Mouse (Mus musculus) heart, embryonic 10.5 days (tissue): ENCODE measurements around the gene Ripor2. TPM values are rescaled to one million over a fixed set of nuclear protein-coding genes. Genes with fewer than 3 reads are reported as not detected.

ENCODE experiments used
- DNase-seq: peaks from one replicate; pipeline ENCODE4 v3.0.0-alpha.2; 2017; ENCODE audit warnings: low spot score
- H3K27ac ChIP-seq: fragments of 300-500 bp; sonication (generic); 2 replicates; pipeline ENCODE4 v1.5.1; 2016; ENCODE audit warnings: mild to moderate bottlenecking
- H3K27me3 ChIP-seq: fragments of 300-500 bp; sonication (generic); 2 replicates; pipeline ENCODE4 v1.6.1; 2016; ENCODE audit warnings: mild to moderate bottlenecking; ENCODE audit not compliant: poor library complexity, insufficient read depth, severe bottlenecking
- H3K36me3 ChIP-seq: fragments of 300-500 bp; sonication (generic); 2 replicates; pipeline ENCODE4 v1.6.1; 2016; ENCODE audit warnings: mild to moderate bottlenecking, moderate library complexity
- H3K4me1 ChIP-seq: fragments of 300-500 bp; sonication (generic); 2 replicates; pipeline ENCODE4 v1.6.1; 2016; ENCODE audit warnings: mild to moderate bottlenecking
- H3K4me3 ChIP-seq: fragments of 300-500 bp; sonication (generic); 2 replicates; pipeline ENCODE4 v1.5.1; 2016; ENCODE audit warnings: mild to moderate bottlenecking, moderate library complexity
- H3K9me3 ChIP-seq: fragments of 300-500 bp; sonication (generic); 2 replicates; pipeline ENCODE4 v1.6.1; 2016; ENCODE audit warnings: mild to moderate bottlenecking, moderate library complexity
- WGBS: fragments of 180-500 bp; shearing (Covaris S2); methylation state at CpG from one replicate; pipeline ENCODE4 v1.1.7; 2016; 5-methylcytosine and 5-hydroxymethylcytosine counted together
- polyA plus RNA-seq: library from polyadenylated mRNA; unstranded; fragments of >200 nt; fragmentation: Nextera tagmentation; extraction: Ambion mirVana; gene quantifications from 2 replicates; pipeline ENCODE4 v1.2.1, GENCODE M21; 2016

Gene Ripor2
- polyA plus RNA-seq, 1 experiment from 2014 or later: 5.2 TPM

DNA sequence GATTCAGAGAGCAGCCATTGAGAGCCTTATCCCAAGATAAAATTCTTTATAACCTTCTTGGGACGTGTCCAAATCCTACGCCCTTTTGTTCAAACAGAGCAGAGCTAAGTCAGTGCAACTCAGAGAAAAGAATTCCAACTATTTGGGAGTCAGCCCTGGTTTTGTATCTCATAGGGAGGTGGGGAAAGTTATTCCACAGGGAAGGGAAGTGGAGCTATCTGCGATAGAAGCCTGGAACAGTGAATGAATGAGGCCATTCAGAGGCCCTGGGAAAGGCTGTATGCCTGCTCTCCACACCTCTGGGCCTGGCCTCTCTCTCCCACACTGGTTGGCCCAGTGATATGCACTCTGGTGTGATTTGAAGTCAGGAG lies 16.1 kb upstream of the Ripor2 start:
- Histone ChIP-seq H3K27me3 (no peaks in the 10 kb centered on the region), H3K4me3 (peak overlapping the region; percentile 28; the same call in 1 of the 2 replicates), H3K9me3 (no peaks in the 10 kb centered on the region), H3K27ac (peak overlapping the region; percentile 87), H3K4me1 (peaks cover 49% of the 10 kb centered on the region), H3K36me3 (no peaks in the 10 kb centered on the region)
- 2% methylated on average over 3 of the region's 3 CpGs for WGBS
- peak; percentile 92 for DNase-seq

DNA sequence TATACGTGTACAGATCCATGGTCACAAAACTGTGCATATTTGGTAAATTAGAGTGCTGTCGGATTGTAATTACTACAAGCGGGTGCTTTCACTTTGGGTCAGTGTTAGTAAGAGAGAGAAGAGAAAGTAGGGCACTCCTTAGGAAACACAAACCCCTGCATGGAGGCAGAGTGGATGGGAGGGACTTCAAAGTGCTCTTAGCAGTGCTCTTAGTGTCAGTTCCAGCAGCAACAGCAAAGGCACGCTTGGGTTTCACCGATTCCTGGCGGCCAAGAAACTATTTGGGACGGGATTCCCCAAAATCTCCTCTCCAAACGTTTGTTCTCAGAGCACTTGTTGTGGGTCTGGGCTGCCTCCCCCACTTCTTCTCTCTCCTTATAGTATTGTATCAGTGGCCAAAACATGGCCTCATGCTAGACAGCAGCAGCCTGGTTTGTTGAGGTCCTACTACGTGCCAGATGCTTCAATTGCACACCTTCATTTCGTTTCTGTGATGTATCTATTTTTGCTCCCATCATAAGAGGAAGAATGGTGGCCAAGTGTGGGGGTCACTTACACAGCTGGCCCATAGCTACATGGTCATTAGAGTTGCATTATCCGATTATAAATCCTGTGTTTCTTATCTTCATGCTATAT lies 14.7 kb upstream of the Ripor2 start:
- peak overlapping the region; percentile 87 for H3K27ac ChIP-seq

DNA sequence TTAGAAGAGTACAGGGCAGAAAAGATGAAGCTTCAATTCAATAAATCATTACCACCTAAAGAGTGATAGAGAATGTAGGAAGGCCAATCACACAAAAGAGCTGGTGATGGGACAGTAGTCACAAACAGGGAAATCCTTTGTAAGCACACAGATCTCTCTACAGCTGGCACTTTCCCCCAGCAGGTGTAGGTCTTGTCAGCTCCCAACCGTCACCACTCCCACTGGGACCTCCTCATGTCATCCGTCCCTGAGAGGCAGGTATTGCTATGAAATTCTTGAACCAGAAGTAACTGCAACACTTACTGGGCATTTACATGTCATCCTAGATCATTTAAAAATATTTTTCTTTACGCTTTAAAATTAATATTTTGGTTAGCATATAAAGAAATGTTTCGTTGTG lies 12.9 kb upstream of the Ripor2 start:
- 82% methylated on average over 4 of the region's 4 CpGs for WGBS
- Histone ChIP-seq H3K27ac (no peak overlapping the region), H3K36me3 (no peaks in the 10 kb centered on the region), H3K9me3 (no peaks in the 10 kb centered on the region), H3K4me1 (peaks cover 44% of the 10 kb centered on the region), H3K4me3 (no peak overlapping the region), H3K27me3 (no peaks in the 10 kb centered on the region)
- DNase-seq: no peak

More for the DNA sequence above, 14.7 kb upstream of the Ripor2 start:
- H3K4me1 ChIP-seq: peaks cover 49% of the 10 kb centered on the region
- no peak overlapping the region for H3K4me3 ChIP-seq
- no peaks in the 10 kb centered on the region for H3K27me3 ChIP-seq
- no peaks in the 10 kb centered on the region for H3K9me3 ChIP-seq
- no peaks in the 10 kb centered on the region for H3K36me3 ChIP-seq
- 82% methylated on average over 11 of the region's 11 CpGs for WGBS
- no peak for DNase-seq

DNA sequence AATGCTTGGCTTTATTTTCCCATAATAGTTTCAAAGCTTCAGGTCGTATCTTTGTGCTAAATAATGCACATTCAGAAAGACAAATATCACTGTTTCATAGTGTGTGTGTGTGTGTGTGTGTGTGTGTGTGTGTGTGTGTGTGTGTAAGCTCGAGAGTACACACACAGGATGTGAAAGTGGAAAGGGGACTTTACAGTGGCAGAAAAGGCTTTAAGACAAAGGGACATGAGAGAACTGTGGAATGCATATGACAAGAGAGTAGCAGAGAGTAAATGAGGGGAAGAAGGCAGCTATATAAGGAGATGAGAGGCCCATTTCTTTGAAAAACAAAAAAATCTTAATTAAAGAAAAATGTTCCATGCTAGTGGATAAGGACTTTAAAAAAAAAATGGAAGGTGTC lies 11.3 kb upstream of the Ripor2 start:
- 60% methylated on average over 2 of the region's 2 CpGs for WGBS
- no peak for DNase-seq
- no peak overlapping the region for H3K4me3 ChIP-seq
- peaks cover 37% of the 10 kb centered on the region for H3K4me1 ChIP-seq
- H3K27me3 ChIP-seq: no peaks in the 10 kb centered on the region
- no peak overlapping the region for H3K27ac ChIP-seq
- no peaks in the 10 kb centered on the region for H3K36me3 ChIP-seq
- no peaks in the 10 kb centered on the region for H3K9me3 ChIP-seq

DNA sequence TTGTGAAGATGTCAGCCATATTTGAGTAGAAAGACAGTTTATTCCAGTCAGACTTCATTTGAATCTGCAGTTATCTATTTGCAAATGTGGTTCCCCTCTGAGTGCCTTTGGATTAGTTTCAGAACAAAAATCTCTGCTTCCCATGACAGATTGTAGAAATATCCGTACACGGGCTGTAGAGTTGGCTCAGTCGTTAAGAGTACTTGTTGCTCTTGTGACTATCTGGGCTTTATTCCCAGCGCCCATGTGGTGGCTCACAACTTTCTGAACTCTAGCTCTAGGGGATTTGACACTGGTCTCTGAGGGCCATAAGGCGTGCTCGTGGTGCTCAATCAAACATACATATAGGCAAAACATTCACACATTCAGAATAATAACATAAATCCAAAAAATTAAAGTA lies 10.1 kb upstream of the Ripor2 start:
- H3K9me3 ChIP-seq: no peaks in the 10 kb centered on the region
- H3K4me1 ChIP-seq: peaks cover 37% of the 10 kb centered on the region
- 78% methylated on average over 6 of the region's 6 CpGs for WGBS
- no peak overlapping the region for H3K27ac ChIP-seq
- DNase-seq: no peak
- no peak overlapping the region for H3K4me3 ChIP-seq
- H3K27me3 ChIP-seq: no peaks in the 10 kb centered on the region
- no peaks in the 10 kb centered on the region for H3K36me3 ChIP-seq

DNA sequence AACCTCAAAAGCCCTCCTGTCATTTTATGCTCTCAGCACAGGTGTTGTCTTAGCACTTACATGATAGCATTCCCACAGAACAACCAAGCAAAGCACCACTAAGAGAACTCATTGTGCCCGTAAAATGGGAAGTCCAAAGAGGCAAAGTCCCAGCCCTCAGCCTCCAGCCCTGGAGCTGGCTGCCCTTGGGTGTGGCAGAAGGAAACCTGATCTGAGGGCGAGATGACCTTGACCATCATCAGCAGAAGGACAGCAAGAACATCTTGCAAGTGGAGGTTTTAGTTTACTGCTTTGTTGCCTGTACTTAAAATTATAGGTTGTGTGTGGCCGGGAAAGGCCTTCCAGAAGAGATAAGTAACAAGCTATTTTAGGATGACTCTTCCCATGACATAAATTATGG lies 6.9 kb upstream of the Ripor2 start:
- no peaks in the 10 kb centered on the region for H3K36me3 ChIP-seq
- H3K27ac ChIP-seq: peak overlapping the region; percentile 78
- DNase-seq: no peak
- H3K4me1 ChIP-seq: peaks cover 32% of the 10 kb centered on the region
- H3K4me3 ChIP-seq: no peak overlapping the region
- 62% methylated on average over 3 of the region's 3 CpGs for WGBS
- H3K9me3 ChIP-seq: no peaks in the 10 kb centered on the region
- no peaks in the 10 kb centered on the region for H3K27me3 ChIP-seq

DNA sequence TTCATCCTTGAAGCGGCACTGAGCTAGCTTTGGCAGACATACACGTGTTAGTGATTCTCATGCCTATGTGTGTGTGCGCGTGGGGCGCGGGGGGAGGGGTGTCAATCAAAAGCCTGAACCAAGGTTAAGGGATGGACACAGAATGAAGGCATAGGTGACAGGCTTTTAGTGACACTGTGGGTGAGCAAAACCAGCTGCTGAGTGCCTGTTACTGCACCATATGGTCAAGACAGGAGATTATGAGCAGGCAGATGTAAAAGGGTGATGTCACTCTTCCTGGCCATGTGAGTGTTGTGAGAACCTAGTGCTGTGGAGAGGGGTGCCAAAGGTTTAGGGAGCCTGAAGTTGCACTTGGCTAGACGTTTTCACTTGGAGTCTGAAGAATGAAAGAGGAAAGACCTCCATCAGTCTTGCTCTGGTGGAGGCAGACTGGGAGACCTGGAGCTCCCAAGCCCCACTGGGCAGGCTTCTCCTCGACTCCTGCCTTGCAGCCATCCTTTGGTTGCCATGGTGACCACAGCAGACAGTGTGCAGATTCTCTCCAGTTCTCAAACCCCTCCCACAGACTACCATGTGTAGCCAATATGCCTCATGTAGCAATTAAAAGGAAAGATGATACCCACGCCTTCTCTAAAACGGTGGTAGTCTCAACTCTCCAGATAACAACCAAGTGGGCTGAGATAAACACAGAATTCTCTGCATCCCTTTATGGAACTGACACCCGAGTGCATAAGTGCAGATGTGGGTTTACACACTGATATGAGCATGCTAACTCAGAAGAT lies 5.5 kb upstream of the Ripor2 start:
- no peaks in the 10 kb centered on the region for H3K36me3 ChIP-seq
- peak overlapping the region; percentile 78 for H3K27ac ChIP-seq
- H3K4me3 ChIP-seq: no peak overlapping the region
- peaks cover 27% of the 10 kb centered on the region for H3K4me1 ChIP-seq
- DNase-seq: peak; percentile 86
- WGBS: 41% methylated on average over 11 of the region's 11 CpGs
- no peaks in the 10 kb centered on the region for H3K27me3 ChIP-seq
- H3K9me3 ChIP-seq: no peaks in the 10 kb centered on the region

DNA sequence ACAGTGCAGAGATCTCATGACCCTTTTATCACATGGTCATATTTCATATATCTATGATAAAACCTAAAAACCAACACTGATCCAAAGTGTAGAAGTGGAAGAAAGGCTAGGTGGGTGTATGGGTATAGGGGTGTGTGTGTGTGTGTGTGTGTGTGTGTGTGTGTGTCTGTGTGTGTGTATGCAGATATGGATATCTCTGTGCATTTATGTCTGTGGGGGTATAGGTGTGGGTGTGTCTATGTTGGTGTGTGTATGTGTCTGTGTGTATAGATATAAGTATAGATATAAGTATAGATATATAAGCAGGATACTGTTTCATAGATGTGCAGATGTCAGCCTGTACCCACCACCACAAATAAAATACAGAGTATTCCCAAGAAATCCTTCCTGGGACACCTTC lies 3.7 kb upstream of the Ripor2 start:
- Histone ChIP-seq H3K4me3 (no peak overlapping the region), H3K36me3 (no peaks in the 10 kb centered on the region), H3K27me3 (no peaks in the 10 kb centered on the region), H3K9me3 (no peaks in the 10 kb centered on the region), H3K4me1 (peaks cover 27% of the 10 kb centered on the region), H3K27ac (no peak overlapping the region)
- DNase-seq: no peak

DNA sequence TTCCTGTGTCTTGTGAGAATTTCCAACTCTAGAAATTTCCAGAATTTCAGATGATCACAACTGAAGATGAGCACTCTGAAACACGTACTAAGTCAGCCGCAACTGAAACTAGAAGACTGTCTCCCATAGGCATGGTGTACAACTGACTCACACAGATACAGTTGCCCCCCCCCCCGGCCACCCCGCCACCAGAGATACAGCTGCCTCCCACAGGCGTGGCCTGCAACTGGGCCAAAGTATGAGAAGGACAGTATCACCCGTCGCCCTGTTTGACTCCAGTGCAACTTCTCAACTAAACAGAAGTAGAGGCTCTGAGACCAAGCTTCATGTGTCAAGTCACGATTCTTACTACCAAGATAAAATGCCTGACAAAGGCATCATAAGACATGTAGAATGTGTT lies 1.2 kb upstream of the Ripor2 start:
- no peak overlapping the region for H3K4me3 ChIP-seq
- 88% methylated on average over 8 of the region's 8 CpGs for WGBS
- H3K27me3 ChIP-seq: no peaks in the 10 kb centered on the region
- no peak overlapping the region for H3K27ac ChIP-seq
- no peak for DNase-seq
- no peaks in the 10 kb centered on the region for H3K9me3 ChIP-seq
- no peaks in the 10 kb centered on the region for H3K36me3 ChIP-seq
- H3K4me1 ChIP-seq: peaks cover 25% of the 10 kb centered on the region

DNA sequence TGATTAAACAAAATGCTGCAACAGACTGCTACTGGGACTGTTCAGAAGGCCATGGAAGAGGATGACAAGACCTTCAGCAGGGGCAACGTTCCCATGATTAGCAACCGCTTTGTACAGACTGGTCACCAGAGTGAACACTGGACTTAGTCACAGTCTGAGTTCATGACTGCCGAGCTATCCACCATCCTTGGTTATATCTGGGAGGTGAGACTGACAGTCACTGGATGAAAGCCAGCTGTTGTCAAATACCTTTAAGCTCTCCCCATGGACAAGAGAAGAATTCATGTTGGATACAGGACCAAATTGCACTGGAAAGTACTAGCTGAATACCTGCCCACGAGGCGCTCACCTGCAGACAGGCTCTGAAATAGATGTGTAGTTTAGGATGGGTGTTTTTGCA lies 2.4 kb downstream of the Ripor2 start:
- Histone ChIP-seq H3K9me3 (no peaks in the 10 kb centered on the region), H3K27me3 (no peaks in the 10 kb centered on the region), H3K4me3 (no peak overlapping the region), H3K27ac (no peak overlapping the region), H3K4me1 (peaks cover 9% of the 10 kb centered on the region; the same call in 1 of the 2 replicates), H3K36me3 (no peaks in the 10 kb centered on the region)
- 65% methylated on average over 5 of the region's 5 CpGs for WGBS
- DNase-seq: no peak

DNA sequence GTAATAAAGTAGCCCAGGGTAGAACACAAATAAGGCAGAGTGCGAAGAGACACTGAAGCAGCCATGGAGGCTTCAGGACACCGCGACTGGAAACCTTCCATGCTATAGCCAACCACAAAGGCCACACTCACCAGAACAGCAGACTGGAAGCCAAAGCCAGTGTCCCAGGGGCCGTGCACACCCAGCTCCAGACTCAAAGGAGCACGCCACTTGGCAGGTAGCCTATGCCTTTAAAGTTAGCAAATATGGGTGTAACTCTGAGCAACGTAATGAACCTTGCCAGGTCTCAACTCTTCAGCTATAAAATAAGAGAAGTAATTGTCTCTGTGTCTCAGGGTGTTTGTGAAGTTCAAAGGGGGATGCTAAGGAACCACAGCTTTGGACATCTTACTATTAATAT lies 2.9 kb downstream of the Ripor2 start:
- H3K4me3 ChIP-seq: no peak overlapping the region
- no peak for DNase-seq
- no peaks in the 10 kb centered on the region for H3K9me3 ChIP-seq
- 0 out of 2 replicates have a peak overlapping the region, but pooled peaks have one; percentile 23 for H3K27ac ChIP-seq
- H3K36me3 ChIP-seq: no peaks in the 10 kb centered on the region
- peaks cover 9% of the 10 kb centered on the region; the same call in 1 of the 2 replicates for H3K4me1 ChIP-seq
- WGBS: 86% methylated on average over 6 of the region's 6 CpGs
- no peaks in the 10 kb centered on the region for H3K27me3 ChIP-seq

DNA sequence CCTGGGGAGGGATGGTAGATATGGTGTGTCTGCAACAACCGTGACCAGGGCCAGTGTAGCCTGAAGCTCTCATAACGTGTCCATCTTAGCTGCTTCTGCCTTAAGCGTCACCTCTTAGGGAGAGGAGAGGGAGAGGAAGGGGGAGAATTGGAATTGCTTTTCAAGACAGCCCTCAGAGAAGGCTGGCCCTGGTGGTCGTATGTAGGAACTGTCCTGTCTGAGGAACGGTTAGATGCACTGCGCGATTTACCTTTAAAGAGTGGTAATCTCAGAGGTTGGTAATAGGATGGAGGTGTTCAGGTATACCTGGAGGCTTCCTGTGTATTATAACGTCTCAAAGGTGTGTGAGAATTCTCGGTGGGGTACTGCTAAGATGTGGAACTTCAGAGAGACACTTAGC lies 3.4 kb downstream of the Ripor2 start:
- DNase-seq: no peak
- peaks cover 9% of the 10 kb centered on the region; the same call in 1 of the 2 replicates for H3K4me1 ChIP-seq
- no peaks in the 10 kb centered on the region for H3K9me3 ChIP-seq
- H3K27ac ChIP-seq: no peak overlapping the region
- WGBS: 59% methylated on average over 9 of the region's 9 CpGs
- H3K4me3 ChIP-seq: no peak overlapping the region
- no peaks in the 10 kb centered on the region for H3K27me3 ChIP-seq
- no peaks in the 10 kb centered on the region for H3K36me3 ChIP-seq

DNA sequence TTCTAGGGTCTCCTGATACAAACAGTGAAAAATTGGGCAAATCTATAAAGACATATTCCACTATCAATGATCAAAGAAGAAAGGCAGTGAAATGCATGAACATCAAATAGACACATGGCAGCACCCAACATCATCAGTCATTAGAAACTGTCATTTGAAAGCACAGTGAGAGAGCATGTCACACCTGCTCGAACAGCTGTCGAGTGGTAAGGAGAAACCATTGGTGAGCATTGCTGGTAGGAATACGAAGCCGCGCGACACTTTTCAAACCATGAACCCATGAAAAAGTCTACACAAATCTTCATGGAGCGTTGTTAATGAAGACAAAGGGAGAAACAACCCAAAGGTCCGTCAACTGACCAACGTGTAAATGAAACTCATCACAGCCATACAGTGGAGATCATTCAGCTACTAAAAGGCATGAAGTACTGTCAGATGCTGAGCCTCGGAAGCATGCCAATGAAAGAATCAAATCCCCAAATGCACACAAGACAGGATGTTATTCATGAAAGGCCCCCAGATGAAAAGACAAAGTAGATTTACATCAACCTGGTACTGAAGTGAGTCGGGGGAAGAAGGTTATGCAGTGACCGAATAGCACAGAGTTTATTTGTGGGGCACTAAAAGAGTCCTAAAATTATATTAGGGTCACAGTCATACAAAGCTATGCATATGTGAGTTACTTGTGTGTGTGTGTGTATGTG lies 5.4 kb downstream of the Ripor2 start:
- no peak for DNase-seq
- Histone ChIP-seq H3K27ac (no peak overlapping the region), H3K4me1 (peaks cover 9% of the 10 kb centered on the region; the same call in 1 of the 2 replicates), H3K9me3 (no peaks in the 10 kb centered on the region), H3K4me3 (no peak overlapping the region), H3K27me3 (no peaks in the 10 kb centered on the region), H3K36me3 (no peaks in the 10 kb centered on the region)
- 91% methylated on average over 12 of the region's 12 CpGs for WGBS
